Mouse (Mus musculus) megakaryocyte, adult 5-6 weeks (primary cell): ENCODE results near the gene Prex1. TPM values are rescaled to one million over a fixed set of nuclear protein-coding genes. Genes with fewer than 3 reads are reported as not detected.
A peak's percentile ranks its signal among the peaks of the same experiment; 100 is the strongest.

Source experiments
- ATAC-seq: 2 replicates; pipeline ENCODE4 v1.8.0; 2016; ENCODE audit warnings: mild to moderate bottlenecking, inconsistent platforms; ENCODE audit not compliant: poor library complexity, severe bottlenecking
- total RNA-seq, 2 experiments: library from RNA; stranded (forward) in 1 of 2; stranded (reverse) in 1 of 2; fragments of 153-499, 151-499 nt in 1 of 2; fragments of 221-1000, 200-1000 nt in 1 of 2; gene quantifications; 2 replicates each; pipeline versions ENCODE4 v1.2.3 to v1.2.4; 2015 to 2017

Prex1 gene
- total RNA-seq, 2 experiments from 2014 or later: 61.1 to 85.4 TPM

DNA sequence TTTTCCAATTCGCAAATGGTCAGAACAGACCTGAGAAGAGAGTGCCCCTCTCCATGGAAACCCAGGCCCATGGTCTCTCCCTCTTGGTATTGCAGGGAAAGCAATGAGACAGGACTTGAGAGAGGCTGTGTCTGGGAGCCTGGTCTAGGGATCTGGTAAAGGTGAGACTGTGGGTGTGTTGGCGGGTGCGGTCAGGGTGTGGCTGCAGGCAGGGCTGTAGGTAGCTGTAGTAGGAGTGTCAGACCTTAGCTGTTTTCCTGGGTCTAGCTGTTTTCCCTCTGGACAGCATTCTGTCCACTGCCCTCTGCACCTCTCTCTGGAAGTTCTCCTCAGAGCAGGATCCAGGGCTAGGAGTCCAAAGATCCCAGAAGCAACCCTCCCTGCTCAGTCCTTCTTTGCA is 141.3 kb downstream of the Prex1 start:
- ATAC-seq: no peak

GRCm38 (mm10) chr2:166569182-166569581 is 144.4 kb downstream of the Prex1 start:
- ATAC-seq: no peak

DNA sequence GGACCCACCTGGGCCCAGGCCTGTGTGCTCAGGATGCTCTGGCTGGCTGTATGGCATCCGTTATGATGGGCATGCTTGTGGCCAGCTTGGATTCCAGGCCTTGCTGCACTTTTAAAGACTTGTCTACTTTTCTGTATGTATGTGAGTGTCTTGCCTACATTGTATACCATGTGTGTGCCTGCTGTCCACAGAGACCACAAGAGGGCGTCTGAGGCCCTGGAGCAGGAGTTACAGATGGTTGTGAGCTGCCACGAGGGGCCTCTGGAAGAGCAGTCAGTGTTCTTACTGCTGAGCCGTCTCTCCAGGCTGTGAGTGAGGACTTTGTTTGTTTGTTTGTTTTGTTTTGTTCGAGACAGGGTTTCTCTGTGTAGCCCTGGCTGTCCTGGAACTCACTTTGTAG is 148.1 kb downstream of the Prex1 start:
- no peak for ATAC-seq

DNA sequence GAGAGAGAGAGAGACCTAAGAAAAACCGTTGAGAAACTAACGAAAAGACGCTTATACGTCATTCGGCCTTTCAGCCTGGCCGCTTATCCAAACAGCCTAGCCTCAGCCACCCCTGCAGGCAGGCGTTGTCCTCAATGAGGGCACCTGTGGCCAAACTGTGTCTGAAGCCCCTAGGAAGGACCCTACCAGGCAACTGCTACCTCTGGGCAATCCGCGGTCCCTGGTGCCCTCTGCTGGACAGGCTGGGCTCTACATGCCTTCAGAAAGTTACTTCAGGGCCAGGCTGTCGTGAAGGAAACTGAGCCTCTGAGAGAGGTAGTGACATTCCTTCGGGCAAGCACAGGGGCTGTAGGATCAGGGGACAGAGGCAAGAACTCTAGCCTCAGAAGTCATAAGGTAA is 149.2 kb downstream of the Prex1 start:
- peak; percentile 75 for ATAC-seq

GRCm38 (mm10) chr2:166563890-166564289 is 149.7 kb downstream of the Prex1 start:
- peak; percentile 77 for ATAC-seq

- ATAC-seq: no peak
Observed at GRCm38 (mm10) chr2:166563076-166563475, 150.6 kb downstream of the Prex1 start.

- no peak for ATAC-seq
Observed at GRCm38 (mm10) chr2:166561781-166562180, 151.9 kb downstream of the Prex1 start.

DNA sequence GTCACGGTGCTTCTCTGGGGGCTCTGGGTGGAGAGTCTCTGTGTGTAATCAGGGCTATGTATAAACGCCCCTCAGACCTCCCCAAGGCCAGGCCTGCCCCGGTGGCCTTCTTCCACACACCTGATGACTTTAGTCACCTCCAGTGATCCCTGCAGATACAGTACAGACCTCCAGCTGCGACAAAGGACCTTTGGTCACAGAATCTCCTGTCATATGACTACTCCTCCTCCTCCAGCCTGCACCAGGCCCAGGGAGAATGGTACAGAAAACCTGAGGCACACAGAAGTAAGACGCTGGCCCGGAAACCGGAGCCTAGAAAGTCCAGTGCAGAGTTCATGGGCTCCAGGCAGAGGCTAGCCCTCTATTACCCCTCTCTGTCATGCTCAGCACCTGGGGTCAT is 152.8 kb downstream of the Prex1 start:
- ATAC-seq: no peak

DNA sequence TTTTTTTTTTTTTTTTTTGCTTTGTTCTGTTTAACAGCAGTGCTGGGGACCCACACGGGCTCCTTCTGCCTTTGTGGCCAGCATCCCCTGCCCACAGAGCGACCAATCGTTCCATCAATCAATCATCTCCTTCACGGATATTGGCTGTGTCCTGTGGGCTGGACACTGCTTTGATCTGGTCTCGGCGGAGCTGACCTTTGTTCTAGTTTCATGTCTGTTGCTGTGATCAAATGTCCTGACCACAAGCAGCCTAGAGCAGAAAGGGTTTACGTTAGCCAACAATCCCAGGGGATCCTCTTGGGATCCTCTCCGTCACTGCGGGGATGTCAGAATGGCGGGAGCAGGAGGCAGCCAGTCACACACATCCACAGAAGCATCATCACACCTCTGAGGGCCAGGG is 154.1 kb downstream of the Prex1 start:
- ATAC-seq: no peak

DNA sequence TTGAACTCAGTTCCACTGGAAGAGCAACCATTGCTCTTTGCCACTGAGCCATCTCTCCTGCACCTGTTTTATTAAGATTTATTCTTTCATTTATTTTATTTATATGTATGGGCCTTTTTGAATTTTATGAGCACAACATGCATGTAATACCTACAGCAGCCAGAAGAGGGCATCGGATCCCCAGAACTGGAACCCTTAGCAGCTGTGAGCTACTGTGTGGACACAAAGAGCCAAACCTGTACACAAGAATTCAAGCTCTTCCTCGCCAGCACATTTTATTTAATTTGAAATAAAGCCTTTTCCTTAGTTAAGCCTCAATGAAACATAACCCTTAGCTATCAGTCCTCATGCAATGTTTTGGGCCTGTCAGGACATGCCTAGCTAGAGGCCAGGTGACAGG is 158.1 kb downstream of the Prex1 start:
- no peak for ATAC-seq

DNA sequence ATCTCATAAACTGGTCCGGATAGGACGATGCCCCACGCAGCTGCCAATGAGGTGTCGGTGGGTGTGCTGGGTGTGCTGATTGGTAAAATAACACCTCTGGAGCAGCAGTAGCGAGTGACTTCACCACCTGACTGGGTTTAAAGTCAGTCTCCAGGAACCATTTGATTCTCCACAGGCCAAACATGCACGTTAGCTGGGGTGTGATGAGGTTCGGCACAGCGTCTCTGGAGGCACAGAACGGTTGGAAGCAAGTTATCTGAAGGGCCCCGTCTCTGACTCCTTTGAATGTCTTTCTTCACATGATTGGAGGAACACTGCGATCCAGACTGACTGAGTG is 159.5 kb downstream of the Prex1 start:
- no peak for ATAC-seq

DNA sequence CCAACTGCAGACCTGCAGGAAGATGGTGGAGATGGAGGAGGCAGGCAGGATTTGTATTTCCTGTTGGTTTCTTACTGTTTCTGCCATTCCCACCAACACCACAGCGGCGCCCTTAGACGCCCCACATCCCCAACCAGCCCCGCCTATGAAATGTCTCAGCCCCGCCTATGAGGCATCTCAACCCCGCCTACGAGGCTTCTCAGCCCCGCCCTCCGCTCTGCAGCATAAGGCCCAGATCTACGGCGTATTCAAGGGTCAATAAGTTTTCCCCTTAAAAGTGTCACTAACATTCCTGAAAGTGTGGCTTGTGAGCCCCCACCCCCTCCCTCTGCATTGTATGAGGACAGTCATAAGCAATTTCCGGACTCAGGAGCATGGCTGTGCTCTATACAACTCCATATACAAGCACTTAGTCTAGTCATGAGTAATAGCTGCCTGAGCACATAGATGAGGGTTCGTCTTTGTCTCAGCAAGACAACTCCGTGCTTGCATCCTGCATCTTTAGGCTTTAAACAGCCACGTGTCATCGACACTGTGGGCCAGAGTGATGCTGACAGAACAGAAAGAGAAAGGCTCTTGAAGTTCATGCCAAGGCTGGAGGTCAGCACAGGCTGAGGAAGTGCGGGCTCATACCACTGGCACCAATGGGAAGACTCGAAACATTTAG is 160.0 kb downstream of the Prex1 start:
- ATAC-seq: peak; percentile 73

- ATAC-seq: no peak
Observed at GRCm38 (mm10) chr2:166552657-166553056, 161.0 kb downstream of the Prex1 start.

DNA sequence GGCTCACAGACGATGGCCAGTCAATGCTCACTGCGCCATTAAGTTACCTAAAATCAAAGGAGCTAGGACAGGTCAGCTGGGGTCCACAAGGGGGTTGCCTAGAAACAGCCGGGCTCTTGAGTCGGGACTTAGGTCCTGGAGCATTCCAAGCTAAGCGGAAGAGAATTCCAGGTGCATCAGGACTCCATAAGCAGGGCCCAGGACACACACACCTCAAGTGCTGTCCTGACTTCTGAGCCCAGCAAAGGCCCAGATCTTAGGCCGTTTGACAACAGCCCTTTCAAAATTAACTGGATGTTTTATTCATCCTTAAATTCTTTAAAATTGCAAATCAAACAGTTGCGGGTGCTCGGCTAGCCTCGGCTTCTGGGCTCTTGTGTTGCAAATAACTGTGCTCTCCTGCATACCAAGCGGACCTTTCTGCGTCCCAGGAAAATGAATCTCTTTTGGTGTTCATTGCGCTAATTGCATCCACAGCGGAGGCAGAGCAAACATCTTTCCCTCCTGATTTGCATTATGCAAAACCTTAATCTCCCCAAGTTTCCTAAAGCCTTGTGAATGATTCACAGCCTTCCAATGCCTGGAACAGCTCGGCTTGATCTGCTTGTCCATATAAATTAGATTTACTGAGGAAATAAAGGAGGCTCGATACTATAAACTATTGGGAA is 161.7 kb downstream of the Prex1 start:
- ATAC-seq: no peak

DNA sequence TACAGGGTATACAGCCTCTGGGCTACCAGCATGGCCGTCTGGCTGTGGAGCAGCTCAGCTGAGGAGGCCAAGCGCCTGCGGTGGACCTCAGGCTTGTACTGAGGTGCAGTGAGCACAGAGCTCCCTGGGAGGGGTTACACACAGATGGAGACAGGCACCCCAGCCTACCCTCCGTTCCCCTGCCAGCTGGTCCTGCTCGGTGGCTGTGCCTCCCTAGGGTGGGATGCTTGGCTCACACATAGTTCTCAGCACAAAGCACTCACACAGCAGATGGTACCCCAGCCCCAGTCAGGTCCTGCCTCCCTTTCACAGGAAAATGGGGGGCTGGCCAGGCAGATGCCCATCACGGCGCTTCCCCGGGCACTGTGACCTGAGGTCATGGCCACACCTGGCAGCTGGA is 163.8 kb downstream of the Prex1 start:
- no peak for ATAC-seq

DNA sequence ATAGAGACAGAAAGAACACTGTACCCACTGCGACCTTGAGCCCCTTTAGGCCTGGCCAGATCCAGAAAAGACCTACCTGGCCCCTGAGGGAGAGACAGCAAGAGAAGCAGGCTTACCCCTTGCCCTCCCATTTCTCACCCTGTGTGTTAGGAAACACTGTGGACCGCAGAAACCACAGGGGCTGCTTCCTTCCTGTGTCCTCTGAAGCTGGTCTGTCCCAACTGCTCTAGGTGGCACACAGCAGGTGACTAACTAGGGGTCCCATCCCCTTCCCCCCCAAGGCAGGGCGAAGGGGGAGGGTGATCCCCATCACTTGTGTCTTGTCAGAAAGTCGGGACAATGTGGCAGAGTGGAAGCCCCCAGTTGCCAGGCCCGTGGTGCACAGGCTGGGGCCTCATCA is 164.6 kb downstream of the Prex1 start:
- peak; percentile 78 for ATAC-seq

GRCm38 (mm10) chr2:166545580-166545979 is 168.1 kb downstream of the Prex1 start:
- no peak for ATAC-seq

DNA sequence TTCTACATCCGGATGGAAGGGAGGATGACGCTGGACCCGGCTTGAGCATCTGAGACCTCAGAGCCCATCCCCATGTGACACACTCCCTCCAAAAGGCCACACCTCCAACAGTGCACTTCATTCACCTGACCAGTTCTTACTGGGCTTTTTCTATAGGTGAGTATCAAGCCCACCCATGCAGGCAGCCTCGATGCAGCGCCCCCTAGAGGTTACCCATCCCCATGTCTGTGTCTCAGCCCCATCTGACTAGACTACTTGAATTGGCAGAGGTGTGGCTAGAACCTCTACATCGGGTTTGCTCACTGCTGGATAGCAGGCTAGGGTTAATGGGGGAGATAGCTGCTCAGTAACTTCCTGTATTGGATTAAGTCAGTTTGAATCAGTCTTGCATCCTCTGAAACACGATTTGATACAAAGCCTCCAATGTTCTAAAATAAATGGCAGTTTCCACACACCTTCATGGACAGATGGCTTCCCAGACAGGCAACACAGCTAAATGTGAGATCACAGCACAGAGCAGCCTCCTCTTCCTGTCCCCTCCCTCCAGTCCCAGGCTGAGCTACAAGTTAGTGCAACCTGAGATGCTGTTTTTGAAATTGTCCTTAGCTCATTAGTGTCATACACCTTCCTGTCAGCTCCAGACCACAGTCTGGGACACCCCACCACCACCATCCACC is 168.9 kb downstream of the Prex1 start:
- 0 out of 2 replicates have a peak, but pooled peaks have one; percentile 13 for ATAC-seq

GRCm38 (mm10) chr2:166541112-166541928 is 172.3 kb downstream of the Prex1 start:
- ATAC-seq: no peak

DNA sequence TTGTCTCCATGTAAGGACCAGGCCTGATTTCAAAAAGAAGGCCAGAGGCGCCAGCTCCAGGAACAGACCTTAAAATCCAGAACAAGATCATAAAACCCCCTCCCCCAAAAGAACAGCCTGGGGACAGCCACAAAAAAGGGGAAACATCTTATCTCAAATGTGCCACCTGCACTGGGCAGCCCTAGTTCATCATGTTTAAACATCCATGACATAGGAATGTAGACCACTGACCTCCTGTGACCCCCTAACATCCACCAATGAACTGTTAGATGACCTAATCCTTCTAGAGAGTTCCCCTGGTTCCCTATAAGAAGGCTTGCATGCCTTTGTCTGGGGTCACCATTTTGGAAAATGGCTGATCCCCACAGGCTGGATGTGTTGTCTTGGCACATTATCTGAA is 173.4 kb downstream of the Prex1 start:
- no peak for ATAC-seq

GRCm38 (mm10) chr2:166536896-166537295 is 176.7 kb downstream of the Prex1 start:
- no peak for ATAC-seq
